Mouse (Mus musculus) R1 (cell line): ENCODE measurements around the gene Auts2.

Experiments
- DNase-seq: peaks from one replicate; pipeline ENCODE4 v3.0.0-alpha.2; 2018; ENCODE audit warnings: low read depth, low spot score

Gene Auts2

DNA sequence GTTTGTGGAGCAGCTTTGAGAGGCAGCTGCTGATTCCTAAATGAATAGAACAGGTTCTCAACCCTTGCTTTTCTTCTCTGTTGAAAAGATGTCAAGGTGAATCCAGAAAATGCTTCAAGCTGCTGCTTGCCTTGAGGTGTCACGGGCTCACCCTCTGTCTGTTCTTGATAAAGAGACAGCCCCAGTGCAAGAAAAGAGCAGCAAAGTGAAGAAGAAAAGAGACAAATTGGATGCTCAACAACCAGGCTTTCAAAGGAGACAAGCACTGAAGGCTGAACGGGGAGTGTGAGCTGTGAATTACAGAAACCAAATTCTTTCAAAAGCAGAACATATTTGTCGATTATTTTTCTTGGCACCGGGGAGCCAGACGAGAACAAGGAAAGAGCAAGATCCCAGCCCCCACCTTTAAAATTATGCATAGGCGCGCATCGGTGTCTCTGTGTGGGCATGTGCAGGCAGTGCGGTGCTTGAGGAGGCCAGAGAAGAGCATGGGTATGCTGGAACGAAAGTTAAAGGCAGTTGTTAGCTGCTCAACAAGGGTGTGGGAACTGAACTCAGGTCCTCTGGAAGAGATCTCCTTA is 730.6 kb downstream of the Auts2 start:
- DNase-seq: no peak

GRCm38 (mm10) chr5:131806350-131806749 is 736.8 kb downstream of the Auts2 start:
- no peak for DNase-seq

DNA sequence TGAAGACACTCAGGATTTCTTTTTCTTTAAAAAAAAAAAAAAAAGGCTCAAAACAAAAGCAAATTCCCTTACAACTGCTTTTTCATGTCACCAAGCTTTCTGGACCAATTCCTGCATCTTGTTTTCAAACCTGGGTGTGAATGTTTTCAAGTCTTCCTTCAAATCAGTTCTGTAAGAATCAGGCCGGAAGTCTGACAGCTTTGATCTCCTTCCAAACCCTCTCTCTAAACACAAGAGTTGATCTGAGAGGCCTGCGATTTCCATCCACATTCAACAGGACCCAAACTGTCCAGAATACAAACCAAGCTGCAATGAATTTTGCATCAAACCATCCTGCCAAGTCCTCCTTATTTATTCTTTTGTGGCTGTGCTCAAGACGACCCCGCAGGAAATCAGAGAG is 737.9 kb downstream of the Auts2 start:
- no peak for DNase-seq

- DNase-seq: no peak
Observed at GRCm38 (mm10) chr5:131803609-131804008, 739.5 kb downstream of the Auts2 start.

GRCm38 (mm10) chr5:131802340-131803036 is 740.7 kb downstream of the Auts2 start:
- no peak for DNase-seq

- DNase-seq: no peak
Observed at GRCm38 (mm10) chr5:131801924-131802323, 741.2 kb downstream of the Auts2 start.

DNA sequence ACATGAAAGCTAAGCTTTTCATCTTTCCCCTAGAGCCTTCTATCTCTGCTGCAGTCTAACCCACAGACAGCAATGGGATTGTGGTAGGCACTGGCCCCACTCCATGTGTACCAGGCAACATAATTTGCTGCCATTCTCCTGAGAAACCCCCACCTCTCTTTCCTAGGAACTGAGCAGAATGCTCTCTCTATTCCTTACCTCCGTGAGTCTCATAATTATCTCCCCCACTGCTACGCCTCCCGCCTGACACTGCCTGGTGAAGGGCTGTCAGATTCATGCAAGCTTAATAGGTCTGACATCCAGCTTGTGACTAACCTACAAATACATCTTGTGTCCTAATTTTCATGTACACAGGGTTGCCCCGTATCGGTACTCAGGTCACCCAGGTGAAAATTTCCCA is 744.8 kb downstream of the Auts2 start:
- DNase-seq: no peak

DNA sequence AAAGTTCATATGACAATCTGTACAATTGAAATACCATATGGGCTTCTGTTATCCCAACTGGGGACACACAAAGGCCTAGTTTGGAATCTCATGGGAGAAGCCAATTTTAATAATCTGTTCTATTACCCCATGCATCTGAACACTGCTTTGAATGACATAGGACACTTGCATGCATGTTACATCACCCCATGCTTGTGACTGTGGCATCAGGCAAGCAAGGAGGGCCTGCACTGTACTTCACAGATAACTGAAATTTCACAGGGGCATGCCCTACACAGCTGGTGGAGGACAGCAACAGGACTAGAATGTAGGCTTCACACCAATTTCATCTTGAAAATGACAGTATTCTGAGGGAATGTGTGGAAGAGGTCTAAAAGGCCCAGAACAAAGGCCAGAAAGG is 746.1 kb downstream of the Auts2 start:
- DNase-seq: no peak

DNA sequence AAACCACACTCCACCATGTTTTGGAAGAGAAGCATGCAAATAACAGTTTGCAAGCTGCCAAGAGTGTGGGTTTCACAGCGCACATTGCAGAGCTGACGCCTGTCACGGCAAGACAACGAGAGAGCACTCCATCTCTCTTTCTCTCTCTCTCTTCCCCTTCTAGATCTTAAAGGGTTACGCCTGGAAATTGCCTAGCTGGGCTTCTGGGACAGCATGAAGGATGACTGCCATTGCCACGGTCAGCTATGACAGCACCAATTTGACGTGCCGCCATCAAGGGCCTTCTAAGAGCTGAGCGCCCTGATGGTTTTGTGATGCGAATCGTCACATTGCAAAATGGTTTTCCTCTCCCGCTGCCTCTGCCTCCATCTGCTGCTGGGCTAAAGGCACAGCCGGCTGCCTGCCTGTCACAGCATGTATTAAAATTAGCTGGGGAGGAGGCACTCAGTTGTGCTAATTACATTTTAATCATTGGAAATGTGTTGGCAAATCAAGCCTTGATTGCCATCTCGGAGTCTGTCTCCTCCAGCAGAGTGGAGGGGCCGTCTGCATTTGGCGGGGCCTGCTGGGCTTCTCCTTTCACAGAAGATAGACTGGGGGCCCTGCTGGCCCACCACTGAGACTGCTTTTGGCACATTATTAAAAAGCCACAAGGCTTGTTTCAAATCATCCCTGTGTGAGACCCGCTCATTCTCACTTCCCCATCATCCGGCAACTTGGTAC is 748.6 kb downstream of the Auts2 start:
- peak; percentile 10 for DNase-seq

DNA sequence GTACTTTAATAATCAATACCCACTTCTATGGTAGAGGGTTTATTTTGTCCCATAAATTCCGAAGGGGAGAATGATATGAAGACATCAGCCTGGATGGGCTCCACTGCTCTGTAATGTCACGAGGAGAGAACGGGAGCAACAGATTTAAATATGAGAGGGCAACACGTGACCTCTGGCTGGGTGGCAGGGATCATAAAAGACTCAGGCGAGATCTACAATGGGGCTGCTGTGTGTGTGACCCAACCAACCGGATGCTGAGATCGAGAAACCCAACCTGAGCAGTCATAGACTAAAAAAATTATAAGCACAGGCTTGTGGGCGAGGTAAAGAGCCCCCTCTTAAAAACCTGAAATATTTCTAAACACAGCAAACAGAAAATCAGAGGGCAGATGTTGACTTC is 753.5 kb downstream of the Auts2 start:
- no peak for DNase-seq

- no peak for DNase-seq
Observed at GRCm38 (mm10) chr5:131788008-131788407, 755.1 kb downstream of the Auts2 start.

DNA sequence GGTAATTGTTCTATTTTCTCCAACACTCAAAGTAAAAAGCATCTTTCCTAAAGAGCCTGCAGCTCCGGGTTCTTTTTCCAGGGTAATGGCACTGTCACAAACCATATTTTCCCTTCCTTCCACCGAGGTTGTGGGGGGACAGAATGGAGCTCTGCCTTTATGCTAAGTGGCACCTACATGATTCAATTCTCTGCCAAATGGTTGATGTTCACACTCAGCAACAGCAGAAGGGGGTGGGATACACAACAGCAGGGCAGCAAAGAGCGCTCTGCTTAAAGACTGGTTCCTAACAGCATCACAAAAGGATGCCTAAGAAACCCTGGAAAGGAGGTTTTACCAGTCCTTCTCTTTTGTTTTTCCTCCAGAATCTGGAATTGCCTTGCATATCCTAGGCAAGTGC is 759.9 kb downstream of the Auts2 start:
- peak; percentile 64 for DNase-seq

GRCm38 (mm10) chr5:131781063-131781462 is 762.1 kb downstream of the Auts2 start:
- no peak for DNase-seq

GRCm38 (mm10) chr5:131779171-131779570 is 764.0 kb downstream of the Auts2 start:
- DNase-seq: peak; percentile 79

GRCm38 (mm10) chr5:131775672-131776071 is 767.5 kb downstream of the Auts2 start:
- no peak for DNase-seq

- peak; percentile 10 for DNase-seq
Observed at GRCm38 (mm10) chr5:131775222-131775621, 767.9 kb downstream of the Auts2 start.

DNA sequence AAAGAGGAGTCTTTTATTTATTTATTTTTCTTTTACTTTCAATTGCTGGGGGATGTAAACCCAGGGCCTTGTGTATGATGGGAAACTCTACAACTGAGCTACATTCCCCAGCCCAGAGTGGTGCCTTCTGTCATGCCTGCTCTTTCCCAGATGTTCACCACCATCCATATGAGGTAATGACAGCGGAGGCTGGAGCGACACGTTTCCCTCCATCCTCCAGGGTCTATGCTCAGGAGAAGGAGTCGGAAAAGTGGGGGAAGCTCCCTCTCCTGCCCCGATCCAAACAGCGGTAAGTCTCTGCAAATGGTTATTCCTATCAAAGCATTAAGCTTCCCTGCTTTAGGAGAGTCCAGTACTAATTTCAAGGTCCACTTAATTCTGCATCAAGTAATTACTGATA is 768.4 kb downstream of the Auts2 start:
- DNase-seq: no peak

- DNase-seq: no peak
Observed at GRCm38 (mm10) chr5:131772616-131773015, 770.5 kb downstream of the Auts2 start.

GRCm38 (mm10) chr5:131769273-131769672 is 773.9 kb downstream of the Auts2 start:
- no peak for DNase-seq

DNA sequence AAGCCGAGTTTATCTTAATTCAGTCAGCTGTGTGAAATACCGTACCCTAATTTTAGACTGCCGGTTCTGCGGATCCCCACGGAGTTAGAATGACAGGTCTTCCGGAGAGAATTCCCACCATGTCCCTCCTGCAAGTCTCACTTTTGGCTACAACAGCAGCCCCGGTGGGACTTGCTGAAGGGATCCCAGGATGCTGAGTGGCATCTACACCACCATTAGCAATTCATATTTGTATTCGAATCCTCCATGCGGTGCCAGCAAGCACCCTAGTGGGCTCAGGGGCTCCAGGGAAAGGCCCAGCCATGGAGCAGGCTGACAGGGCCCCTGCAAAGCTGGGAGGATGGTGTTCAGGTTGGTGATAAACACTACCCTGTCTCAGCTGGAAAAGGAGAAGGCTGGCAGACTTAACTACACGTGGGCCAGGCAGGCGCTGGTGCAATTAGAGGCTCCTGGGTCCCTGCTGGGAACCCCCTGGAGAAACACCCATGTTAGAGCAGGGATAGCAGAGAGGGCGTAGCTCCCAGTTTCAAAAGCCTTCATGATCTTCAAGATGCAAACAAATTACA is 775.4 kb downstream of the Auts2 start:
- DNase-seq: no peak

DNA sequence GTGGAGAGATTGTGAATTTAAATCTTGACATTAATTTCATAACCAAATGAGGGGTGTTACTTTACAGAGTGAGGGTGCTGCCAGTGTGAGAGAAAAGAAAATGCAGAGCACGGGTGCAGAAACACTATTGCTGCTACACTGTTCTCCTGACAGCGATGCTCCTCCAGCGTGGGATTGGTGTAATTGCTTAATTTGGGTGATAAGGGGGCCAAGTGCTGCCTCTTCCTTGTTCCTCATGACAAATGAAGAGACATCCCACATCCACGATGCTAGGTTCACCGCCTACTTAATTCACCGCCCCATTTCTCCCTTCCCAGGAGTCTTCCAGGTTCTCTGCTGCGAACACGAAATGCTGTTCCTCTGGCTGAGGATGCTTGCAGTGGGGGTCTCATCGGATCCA is 776.0 kb downstream of the Auts2 start:
- no peak for DNase-seq

- no peak for DNase-seq
Observed at GRCm38 (mm10) chr5:131759432-131759831, 783.7 kb downstream of the Auts2 start.

DNA sequence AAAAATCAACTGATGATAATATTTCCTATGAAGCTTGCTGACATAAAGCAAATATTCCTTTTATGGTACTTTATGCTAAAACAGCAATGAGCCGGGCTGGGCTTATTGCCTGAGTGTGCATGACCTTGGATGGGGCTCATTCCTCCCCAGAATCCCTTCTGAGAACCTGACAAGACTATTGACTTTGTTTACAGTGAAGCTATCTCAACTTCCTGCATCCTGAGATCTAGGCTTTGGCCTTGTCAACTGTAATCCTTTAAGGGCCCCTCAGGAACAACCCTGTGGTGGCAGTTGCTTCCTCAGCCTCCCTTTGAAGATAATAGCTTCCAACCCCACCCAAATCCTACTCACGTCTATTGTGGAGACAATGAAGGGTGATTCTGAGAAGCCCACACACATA is 792.8 kb downstream of the Auts2 start:
- DNase-seq: peak; percentile 30
